Mouse (Mus musculus) G1E (cell line): ENCODE measurements around the gene Hcn1.

ENCODE experiments used
- CTCF ChIP-seq: IDR thresholded peaks from 2 replicates; pipeline ENCODE4 v1.5.1; 2012; ENCODE audit warnings: low read depth, low read length, inconsistent platforms, mixed read lengths
- GATA1 ChIP-seq: IDR thresholded peaks from 2 replicates; pipeline ENCODE4 v1.6.1; 2012; ENCODE audit warnings: borderline replicate concordance, low read length, inconsistent platforms, mixed read lengths
- POLR2AphosphoS5 ChIP-seq: IDR thresholded peaks from 2 replicates; pipeline ENCODE4 v1.6.1; 2012; ENCODE audit warnings: low read depth, low read length, inconsistent platforms; ENCODE audit not compliant: insufficient replicate concordance
- TAL1 ChIP-seq: conservative IDR thresholded peaks from 2 replicates; pipeline ENCODE4 v1.6.1; 2012; ENCODE audit warnings: low read depth, low read length, inconsistent platforms, mixed read lengths

- TF ChIP-seq TAL1 (no peak), CTCF (no peak), GATA1 (no peak), POLR2AphosphoS5 (no peak)
These were observed 336.6 kb downstream of the Hcn1 start for GRCm38 (mm10) chr13:117938761-117939160.
